Mouse (Mus musculus): ENCODE results near the gene Sh3d19.

Gene Sh3d19

DNA sequence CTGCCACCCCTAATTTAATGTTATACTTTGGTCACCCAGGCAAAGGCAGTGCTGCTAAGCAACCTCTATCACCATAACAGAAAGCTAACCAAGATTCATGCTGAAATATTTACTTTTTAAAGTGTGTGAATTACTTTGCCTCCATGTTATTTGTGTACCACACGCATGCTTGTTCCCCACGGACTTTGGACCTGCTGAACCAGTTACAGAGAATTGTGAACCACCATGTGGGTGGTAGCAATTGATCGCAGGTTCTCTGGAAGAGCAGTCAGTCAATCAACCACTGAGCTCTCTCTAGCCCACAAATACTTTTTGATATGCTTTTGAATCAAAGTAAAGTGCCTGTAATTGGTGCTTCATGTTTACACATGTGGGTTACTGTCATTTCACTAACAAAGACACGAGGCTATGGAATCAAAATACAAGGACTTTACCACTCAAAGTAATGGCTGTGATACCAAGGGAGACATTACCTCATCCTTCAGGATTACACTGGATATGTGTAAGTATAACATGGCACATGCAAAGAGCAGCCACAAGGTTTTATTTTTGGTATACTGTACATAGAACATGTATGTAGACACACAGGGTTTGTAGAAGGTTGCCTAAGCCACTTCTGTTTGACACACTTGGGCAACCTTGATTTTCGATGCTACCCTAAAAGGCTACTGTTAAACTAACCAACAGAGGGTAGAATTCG lies 164.2 kb downstream of the Sh3d19 start:
- DNase-seq (ENCODE audit: extremely low read depth, low read depth, low spot score): no peak

DNA sequence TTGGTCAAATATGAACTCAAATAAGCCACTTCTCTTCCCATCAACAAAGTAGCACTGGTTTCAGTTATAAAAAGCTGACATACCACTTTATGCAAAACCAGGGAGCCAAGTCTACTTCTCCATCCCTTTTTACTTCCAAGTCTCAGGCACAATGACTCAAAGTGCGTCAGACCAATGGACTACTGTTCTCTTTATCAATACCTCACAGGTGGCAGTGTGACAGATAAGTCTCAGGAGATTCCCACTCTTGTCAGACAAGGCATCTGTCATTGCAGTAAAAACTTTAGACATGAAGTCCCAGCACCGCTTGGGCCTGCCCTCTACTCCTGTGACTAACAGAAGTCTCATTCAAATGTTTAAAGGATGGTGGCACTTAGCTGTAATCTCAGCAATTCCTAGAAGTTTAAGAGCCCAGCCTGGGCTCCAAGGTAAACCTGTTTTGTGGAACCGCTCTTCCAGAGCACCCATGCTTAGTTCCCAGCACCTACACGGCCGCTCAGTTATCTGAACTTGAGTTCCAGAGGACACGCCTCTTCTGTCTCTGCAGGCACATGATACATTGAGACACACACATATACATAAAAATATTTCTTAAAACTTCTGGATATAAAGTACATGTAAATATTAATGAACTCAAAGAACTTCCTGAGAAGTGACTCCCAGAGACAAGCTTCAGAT lies 165.1 kb downstream of the Sh3d19 start:
- no peak for DNase-seq (ENCODE audit: extremely low read depth, low read depth, low spot score)

- no peak for DNase-seq (ENCODE audit: extremely low read depth, low read depth, low spot score)
Measured at GRCm38 (mm10) chr3:86136936-86137574, 166.1 kb downstream of the Sh3d19 start.

DNA sequence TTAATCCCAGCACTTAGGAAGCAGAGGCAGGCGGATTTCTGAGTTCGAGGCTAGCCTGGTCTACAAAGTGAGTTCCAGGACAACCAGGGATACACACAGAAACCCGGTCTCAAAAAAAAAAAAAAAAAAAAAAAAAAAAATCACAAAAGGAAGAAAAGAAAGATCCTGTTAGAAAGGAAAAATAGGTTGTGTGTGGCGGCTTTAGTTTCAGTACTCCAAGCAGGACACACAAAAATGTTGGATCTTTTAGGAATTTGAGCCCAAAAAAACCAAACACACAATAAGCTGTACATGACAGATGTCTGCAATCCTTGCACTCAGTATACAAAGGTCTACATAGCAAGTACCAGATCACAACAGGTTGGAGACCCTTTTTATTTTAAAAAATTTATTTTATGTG lies 168.8 kb downstream of the Sh3d19 start:
- no peak for DNase-seq (ENCODE audit: extremely low read depth, low read depth, low spot score)

DNA sequence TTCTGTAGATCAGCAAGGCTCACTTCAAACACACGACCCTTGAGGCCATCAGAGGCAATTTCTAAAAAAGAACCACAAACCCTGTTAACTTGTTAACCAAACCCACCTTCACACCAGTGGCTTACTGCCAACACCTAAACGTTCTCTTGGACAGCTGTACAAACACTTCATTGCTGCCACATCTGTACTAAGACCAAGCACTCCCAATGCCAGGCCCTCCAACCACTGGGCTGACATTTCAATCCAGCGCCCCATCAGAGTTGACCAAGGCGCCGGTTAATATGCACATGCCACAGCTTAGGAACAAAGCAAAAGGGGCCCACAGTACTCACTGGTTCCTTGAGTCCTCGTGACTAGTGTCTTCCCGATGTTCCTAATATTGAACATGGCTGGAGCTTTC lies 170.5 kb downstream of the Sh3d19 start:
- DNase-seq (ENCODE audit: extremely low read depth, low read depth, low spot score): no peak

DNA sequence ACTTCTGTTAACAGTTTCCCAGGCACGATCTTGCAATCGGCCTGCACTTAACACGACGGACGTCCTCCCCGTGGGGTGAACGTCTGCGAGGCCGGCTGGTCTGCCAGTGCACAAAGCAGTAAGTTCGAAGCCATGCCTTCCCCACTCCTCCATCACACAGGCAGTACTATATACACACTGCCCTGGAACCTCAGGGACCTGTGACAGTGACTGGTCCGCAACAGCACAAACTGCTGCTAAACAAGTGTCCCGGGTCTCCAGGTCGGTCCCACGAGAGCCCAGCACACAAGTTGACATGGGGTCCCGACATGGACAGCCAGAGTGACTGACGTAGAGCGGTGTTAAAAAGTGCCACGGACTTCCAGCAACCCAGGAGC lies 171.0 kb downstream of the Sh3d19 start:
- DNase-seq (ENCODE audit: extremely low read depth, low read depth, low spot score): no peak

DNA sequence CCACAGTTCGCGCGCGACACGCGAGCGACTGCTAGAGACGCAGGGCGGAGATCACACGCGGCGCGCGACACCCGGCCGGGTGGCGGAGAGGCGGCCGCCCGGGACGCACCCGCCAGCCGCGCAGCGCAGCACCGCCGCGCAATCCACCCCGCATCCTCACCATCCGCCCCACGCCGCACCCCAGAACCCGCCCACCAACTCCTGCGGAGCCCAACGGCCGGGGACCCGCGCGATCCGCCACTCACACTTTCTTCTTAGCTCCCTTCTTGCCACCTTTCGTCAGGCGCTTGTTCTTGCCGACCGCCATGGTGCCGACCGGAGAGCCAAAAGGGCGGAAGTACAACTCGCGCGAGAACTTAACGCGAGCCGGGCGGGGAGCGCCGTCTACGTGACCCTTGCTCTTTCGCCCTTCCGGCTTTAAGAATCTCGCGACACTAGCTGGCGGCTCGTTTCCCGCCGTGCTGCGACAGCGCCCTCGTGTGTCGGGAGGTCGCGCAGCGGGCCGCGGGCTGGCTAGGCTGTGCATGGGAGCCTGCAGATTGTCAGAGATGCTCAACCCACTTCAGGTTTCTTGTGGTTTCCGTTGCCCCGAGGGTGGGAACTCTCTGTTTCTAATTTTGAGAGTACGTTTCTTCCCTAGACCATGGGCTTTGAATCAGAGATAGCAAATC lies 171.5 kb downstream of the Sh3d19 start, which contains the start of gene Rps3a1:
Rps3a1 (minus strand) TSS at position 440 of the 671 bp plus-strand sequence.
- DNase-seq (ENCODE audit: extremely low read depth, low read depth, low spot score): peak; percentile 55

DNA sequence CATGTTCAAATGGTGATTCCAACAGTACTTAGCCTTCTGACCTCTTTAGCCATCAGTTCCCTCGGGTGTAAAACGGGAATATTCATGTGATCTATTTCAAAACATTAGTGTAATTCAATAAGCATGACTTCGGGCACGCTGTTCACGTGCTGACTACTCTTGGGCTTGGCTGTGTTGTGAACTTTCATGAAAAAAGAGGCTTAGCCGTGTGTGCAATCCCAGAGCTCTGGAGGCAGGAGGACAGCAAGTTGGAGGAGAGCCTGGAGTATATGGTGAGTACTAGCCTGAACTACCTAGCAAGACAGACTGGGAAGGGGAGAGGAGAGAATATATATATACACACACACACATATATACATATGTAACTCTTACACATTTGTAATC lies 172.0 kb downstream of the Sh3d19 start:
- no peak for DNase-seq (ENCODE audit: extremely low read depth, low read depth, low spot score)

DNA sequence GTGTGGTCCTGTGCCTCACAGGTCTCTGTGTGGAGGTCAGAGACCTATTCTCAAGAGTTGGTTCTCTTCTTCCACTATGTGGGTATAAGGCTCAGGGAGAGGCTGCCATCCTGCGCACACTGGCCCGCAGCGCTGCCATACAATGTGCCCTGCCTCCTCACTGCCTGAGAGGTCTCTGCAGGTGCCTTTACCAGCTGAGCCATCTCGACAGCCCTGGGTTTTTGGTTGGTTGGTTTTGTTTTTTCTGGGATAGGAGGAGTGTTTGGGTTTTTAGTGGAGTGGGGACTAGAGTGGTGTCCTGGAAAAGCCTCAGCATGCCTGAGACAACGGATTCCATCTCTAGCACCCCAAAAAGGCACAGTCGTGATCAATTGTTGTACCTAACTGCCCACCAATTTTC lies 172.4 kb downstream of the Sh3d19 start:
- DNase-seq (ENCODE audit: extremely low read depth, low read depth, low spot score): no peak

DNA sequence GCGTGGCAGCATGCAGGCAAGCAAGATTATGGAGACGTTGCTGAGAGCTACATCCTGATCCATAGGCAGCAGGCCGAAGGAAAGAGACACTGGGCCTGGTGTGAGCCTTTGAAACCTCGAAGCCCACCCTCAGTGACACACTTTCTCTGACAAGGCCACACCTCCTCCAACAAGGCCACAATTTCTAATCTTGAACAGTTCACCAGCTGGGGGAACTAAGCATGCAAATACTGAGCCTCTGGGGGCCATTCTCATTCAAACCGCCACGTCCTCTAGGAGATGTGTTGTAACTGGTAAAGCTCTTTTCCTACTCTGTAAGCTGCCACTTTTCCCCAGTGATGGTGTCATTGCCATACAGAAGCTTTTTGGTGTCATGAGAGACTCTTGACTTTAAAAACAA lies 178.2 kb downstream of the Sh3d19 start:
- DNase-seq (ENCODE audit: extremely low read depth, low read depth, low spot score): no peak

- DNase-seq (ENCODE audit: extremely low read depth, low read depth, low spot score): no peak
Measured at GRCm38 (mm10) chr3:86149521-86149920, 178.6 kb downstream of the Sh3d19 start.

GRCm38 (mm10) chr3:86168841-86169425 lies 198.0 kb downstream of the Sh3d19 start:
- no peak for DNase-seq (ENCODE audit: extremely low read depth, low read depth, low spot score)

DNA sequence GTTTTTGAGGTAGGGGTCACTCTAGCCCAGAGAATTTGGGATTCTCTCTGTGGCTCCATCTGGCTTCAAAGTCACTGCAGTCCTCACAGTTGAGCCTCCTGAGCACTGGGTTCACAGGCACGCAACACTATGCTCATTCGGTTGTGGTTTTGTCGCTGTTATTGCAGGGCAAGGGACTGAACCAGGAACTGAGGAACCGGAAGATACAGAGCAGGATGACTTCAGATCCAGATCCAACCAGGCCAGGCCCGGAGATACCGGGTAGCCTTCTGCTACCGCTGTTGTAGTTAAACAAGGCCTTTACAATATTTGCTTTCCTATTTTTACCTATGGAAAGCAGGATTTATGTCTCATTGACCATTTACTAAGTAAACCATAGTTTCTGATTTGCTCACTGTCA lies 208.8 kb downstream of the Sh3d19 start:
- no peak for DNase-seq (ENCODE audit: extremely low read depth, low read depth, low spot score)
